Mouse (Mus musculus): ENCODE measurements at regions not wholly inside any gene's neighbourhood (a gene's known extent, or its start where the extent isn't known, plus 50 kb on each side); places are given as distances from the start of the nearest gene placed in this dataset.

- no peak overlapping the region for H3K9ac ChIP-seq (ENCODE audit: low read length)
- no peak overlapping the region for H3K4me3 ChIP-seq (ENCODE audit: low read depth, low read length)
- H3K36me3 ChIP-seq (ENCODE audit: control insufficient read depth, insufficient read depth, low read length), result no peaks in the 10 kb centered on the region
- H3K4me2 ChIP-seq (ENCODE audit: low read length), result no peak overlapping the region
- no peaks in the 10 kb centered on the region for H3K9me3 ChIP-seq (replicated peaks; ENCODE audit: control insufficient read depth, low read length)
- DNase-seq (ENCODE audit: low spot score) (peak; percentile 69), ATAC-seq (peak; percentile 72; the same call in 1 of the 2 replicates)
- H3K4me1 ChIP-seq (ENCODE audit: control insufficient read depth, insufficient read depth, low read length), result no peaks in the 10 kb centered on the region
- H3K27me3 ChIP-seq (replicated peaks; ENCODE audit: control insufficient read depth, insufficient read depth, low read length), result no peaks in the 10 kb centered on the region
- 9% methylated on average over 8 of the region's 8 CpGs for WGBS
- H3K27ac ChIP-seq (ENCODE audit: low read depth, low read length), result no peak overlapping the region
Observed at GRCm38 (mm10) chr8:102575523-102575922, 209.9 kb downstream of the Cdh11 start.

GRCm38 (mm10) chr8:102567779-102568178 lies 217.7 kb downstream of the Cdh11 start:
- H3K4me2 ChIP-seq (ENCODE audit: low read length), result no peak overlapping the region
- H3K9me3 ChIP-seq (replicated peaks; ENCODE audit: control insufficient read depth, low read length), result no peaks in the 10 kb centered on the region
- no peaks in the 10 kb centered on the region for H3K4me1 ChIP-seq (ENCODE audit: control insufficient read depth, insufficient read depth, low read length)
- no peak overlapping the region for H3K9ac ChIP-seq (ENCODE audit: low read length)
- ATAC-seq, result no peak
- H3K4me3 ChIP-seq (ENCODE audit: low read depth, low read length), result no peak overlapping the region
- WGBS, result 86% methylated on average over 5 of the region's 5 CpGs
- no peaks in the 10 kb centered on the region for H3K36me3 ChIP-seq (ENCODE audit: control insufficient read depth, insufficient read depth, low read length)
- H3K27ac ChIP-seq (ENCODE audit: low read depth, low read length), result no peak overlapping the region
- H3K27me3 ChIP-seq (replicated peaks; ENCODE audit: control insufficient read depth, insufficient read depth, low read length), result no peaks in the 10 kb centered on the region
- DNase-seq (ENCODE audit: low spot score), result no peak

- H3K27me3 ChIP-seq (replicated peaks; ENCODE audit: control insufficient read depth, insufficient read depth, low read length), result no peaks in the 10 kb centered on the region
- H3K4me1 ChIP-seq (ENCODE audit: control insufficient read depth, insufficient read depth, low read length), result no peaks in the 10 kb centered on the region; the same call in 1 of the 2 replicates
- no peak overlapping the region for H3K27ac ChIP-seq (ENCODE audit: low read depth, low read length)
- no peak overlapping the region for H3K4me2 ChIP-seq (ENCODE audit: low read length)
- H3K9me3 ChIP-seq (replicated peaks; ENCODE audit: control insufficient read depth, low read length), result no peaks in the 10 kb centered on the region
- peak; percentile 32; the same call in 1 of the 2 replicates for ATAC-seq
- 70% methylated on average over 6 of the region's 6 CpGs for WGBS
- no peak for DNase-seq (ENCODE audit: low spot score)
- no peaks in the 10 kb centered on the region for H3K36me3 ChIP-seq (ENCODE audit: control insufficient read depth, insufficient read depth, low read length)
- no peak overlapping the region for H3K9ac ChIP-seq (ENCODE audit: low read length)
- no peak overlapping the region for H3K4me3 ChIP-seq (ENCODE audit: low read depth, low read length)
Observed at GRCm38 (mm10) chr8:102554213-102554612, 231.2 kb downstream of the Cdh11 start.

GRCm38 (mm10) chr8:102553348-102553935 lies 232.0 kb downstream of the Cdh11 start:
- ATAC-seq, result peak; percentile 69
- H3K27ac ChIP-seq (ENCODE audit: low read depth, low read length), result 0 out of 2 replicates have a peak overlapping the region, but pooled peaks have one; percentile 1
- WGBS, result 18% methylated on average over 9 of the region's 9 CpGs

GRCm38 (mm10) chr8:102538886-102539285 lies 246.6 kb downstream of the Cdh11 start:
- no peak overlapping the region for H3K9ac ChIP-seq (ENCODE audit: low read length)
- 67% methylated on average over 3 of the region's 3 CpGs for WGBS
- no peak overlapping the region for H3K4me2 ChIP-seq (ENCODE audit: low read length)
- H3K27me3 ChIP-seq (replicated peaks; ENCODE audit: control insufficient read depth, insufficient read depth, low read length), result no peaks in the 10 kb centered on the region
- no peak overlapping the region for H3K27ac ChIP-seq (ENCODE audit: low read depth, low read length)
- ATAC-seq (no peak), DNase-seq (ENCODE audit: low spot score) (no peak)
- H3K4me3 ChIP-seq (ENCODE audit: low read depth, low read length), result no peak overlapping the region
- no peaks in the 10 kb centered on the region for H3K9me3 ChIP-seq (replicated peaks; ENCODE audit: control insufficient read depth, low read length)
- peaks cover 3% of the 10 kb centered on the region; the same call in 1 of the 2 replicates for H3K4me1 ChIP-seq (ENCODE audit: control insufficient read depth, insufficient read depth, low read length)
- no peaks in the 10 kb centered on the region for H3K36me3 ChIP-seq (ENCODE audit: control insufficient read depth, insufficient read depth, low read length)

More at GRCm38 (mm10) chr8:102553348-102553935, 232.0 kb downstream of the Cdh11 start:
- H3K36me3 ChIP-seq (ENCODE audit: control insufficient read depth, insufficient read depth, low read length), result no peaks in the 10 kb centered on the region
- peak; percentile 87 for DNase-seq (ENCODE audit: low spot score)
- no peak overlapping the region for H3K4me3 ChIP-seq (ENCODE audit: low read depth, low read length)
- no peaks in the 10 kb centered on the region for H3K9me3 ChIP-seq (replicated peaks; ENCODE audit: control insufficient read depth, low read length)
- H3K9ac ChIP-seq (ENCODE audit: low read length), result no peak overlapping the region
- no peaks in the 10 kb centered on the region; the same call in 1 of the 2 replicates for H3K4me1 ChIP-seq (ENCODE audit: control insufficient read depth, insufficient read depth, low read length)
- H3K27me3 ChIP-seq (replicated peaks; ENCODE audit: control insufficient read depth, insufficient read depth, low read length), result no peaks in the 10 kb centered on the region
- no peak overlapping the region for H3K4me2 ChIP-seq (ENCODE audit: low read length)

GRCm38 (mm10) chr8:102538068-102538467 lies 247.4 kb downstream of the Cdh11 start:
- H3K27me3 ChIP-seq (replicated peaks; ENCODE audit: control insufficient read depth, insufficient read depth, low read length), result no peaks in the 10 kb centered on the region
- DNase-seq (ENCODE audit: low spot score) (peak; percentile 43), ATAC-seq (no peak)
- H3K9me3 ChIP-seq (replicated peaks; ENCODE audit: control insufficient read depth, low read length), result no peaks in the 10 kb centered on the region
- no peak overlapping the region for H3K27ac ChIP-seq (ENCODE audit: low read depth, low read length)
- peaks cover 3% of the 10 kb centered on the region; the same call in 1 of the 2 replicates for H3K4me1 ChIP-seq (ENCODE audit: control insufficient read depth, insufficient read depth, low read length)
- no peak overlapping the region for H3K4me2 ChIP-seq (ENCODE audit: low read length)
- H3K36me3 ChIP-seq (ENCODE audit: control insufficient read depth, insufficient read depth, low read length), result no peaks in the 10 kb centered on the region
- 29% methylated on average over 3 of the region's 3 CpGs for WGBS
- no peak overlapping the region for H3K4me3 ChIP-seq (ENCODE audit: low read depth, low read length)
- H3K9ac ChIP-seq (ENCODE audit: low read length), result no peak overlapping the region

GRCm38 (mm10) chr8:102518446-102518845 lies 267.0 kb downstream of the Cdh11 start:
- no peak overlapping the region for H3K27ac ChIP-seq (ENCODE audit: low read depth, low read length)
- DNase-seq (ENCODE audit: low spot score), result no peak
- H3K36me3 ChIP-seq (ENCODE audit: control insufficient read depth, insufficient read depth, low read length), result no peaks in the 10 kb centered on the region

GRCm38 (mm10) chr8:102515748-102516147 lies 269.7 kb downstream of the Cdh11 start:
- DNase-seq (ENCODE audit: low spot score), result peak; percentile 42

More at GRCm38 (mm10) chr8:102518446-102518845, 267.0 kb downstream of the Cdh11 start:
- H3K9me3 ChIP-seq (replicated peaks; ENCODE audit: control insufficient read depth, low read length), result no peaks in the 10 kb centered on the region
- no peaks in the 10 kb centered on the region for H3K4me1 ChIP-seq (ENCODE audit: control insufficient read depth, insufficient read depth, low read length)
- ATAC-seq, result no peak
- H3K4me3 ChIP-seq (ENCODE audit: low read depth, low read length), result no peak overlapping the region
- no peaks in the 10 kb centered on the region for H3K27me3 ChIP-seq (replicated peaks; ENCODE audit: control insufficient read depth, insufficient read depth, low read length)
- H3K4me2 ChIP-seq (ENCODE audit: low read length), result no peak overlapping the region
- no peak overlapping the region for H3K9ac ChIP-seq (ENCODE audit: low read length)

GRCm38 (mm10) chr8:102514805-102515424 lies 270.5 kb downstream of the Cdh11 start:
- Histone ChIP-seq H3K4me3 (ENCODE audit: low read depth, low read length) (no peak overlapping the region), H3K9ac (ENCODE audit: low read length) (no peak overlapping the region), H3K27me3 (replicated peaks; ENCODE audit: control insufficient read depth, insufficient read depth, low read length) (no peaks in the 10 kb centered on the region), H3K4me1 (ENCODE audit: control insufficient read depth, insufficient read depth, low read length) (no peaks in the 10 kb centered on the region), H3K4me2 (ENCODE audit: low read length) (no peak overlapping the region), H3K9me3 (replicated peaks; ENCODE audit: control insufficient read depth, low read length) (no peaks in the 10 kb centered on the region), H3K36me3 (ENCODE audit: control insufficient read depth, insufficient read depth, low read length) (no peaks in the 10 kb centered on the region), H3K27ac (ENCODE audit: low read depth, low read length) (no peak overlapping the region)
- no peak for ATAC-seq
- DNase-seq (ENCODE audit: low spot score), result peak; percentile 17
- WGBS, result 7% methylated on average over 2 of the region's 2 CpGs

More at GRCm38 (mm10) chr8:102515748-102516147, 269.7 kb downstream of the Cdh11 start:
- H3K9me3 ChIP-seq (replicated peaks; ENCODE audit: control insufficient read depth, low read length), result no peaks in the 10 kb centered on the region
- no peak overlapping the region for H3K9ac ChIP-seq (ENCODE audit: low read length)
- no peak overlapping the region for H3K4me3 ChIP-seq (ENCODE audit: low read depth, low read length)
- H3K27me3 ChIP-seq (replicated peaks; ENCODE audit: control insufficient read depth, insufficient read depth, low read length), result no peaks in the 10 kb centered on the region
- H3K27ac ChIP-seq (ENCODE audit: low read depth, low read length), result no peak overlapping the region
- no peak overlapping the region for H3K4me2 ChIP-seq (ENCODE audit: low read length)
- no peak for ATAC-seq
- no peaks in the 10 kb centered on the region for H3K4me1 ChIP-seq (ENCODE audit: control insufficient read depth, insufficient read depth, low read length)
- no peaks in the 10 kb centered on the region for H3K36me3 ChIP-seq (ENCODE audit: control insufficient read depth, insufficient read depth, low read length)
